7 mouse cellular contexts compared by ENCODE assay signal in the genomic region with DNA sequence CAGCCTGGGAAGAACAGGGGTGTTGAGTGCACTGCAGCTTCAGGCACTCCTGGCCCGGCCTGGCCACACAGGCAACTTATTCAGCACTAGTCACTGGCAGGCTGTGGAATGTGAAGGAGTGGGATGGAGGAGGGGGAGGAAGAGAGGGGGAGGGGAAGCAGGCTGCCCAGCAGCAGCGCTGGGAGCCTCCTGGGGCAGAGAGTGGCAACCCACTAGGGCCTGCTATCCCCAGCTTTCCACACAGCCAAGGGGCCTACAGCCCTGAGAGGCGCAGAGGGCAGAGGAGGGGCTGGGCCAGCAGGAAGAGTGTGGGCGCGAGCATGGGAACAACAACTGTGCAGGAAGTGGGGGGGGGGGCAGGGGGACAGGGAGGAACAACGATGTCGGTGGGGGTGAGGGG. TPM values are rescaled to one million over a fixed set of nuclear protein-coding genes. Genes with fewer than 3 reads are reported as not detected.
DNase-seq lines count a peak whose midpoint lies in the region; ATAC-seq and TF ChIP-seq lines count a peak whose summit lies in the region.

No protein-coding gene starts in this region.

- H3K4me2 ChIP-seq in embryonic facial prominence, embryonic 12.5 days (replicated peaks): peak overlapping the region; percentile 37
- no peak overlapping the region for H3K4me2 ChIP-seq in hindbrain, embryonic 16.5 days (ENCODE audit: low read length)
- H3K4me2 ChIP-seq in lung, embryonic 16.5 days (ENCODE audit: low read depth, low read length): peak overlapping the region; percentile 45
- H3K4me2 ChIP-seq in stomach, postnatal 0 days (replicated peaks; ENCODE audit: low read depth): no peak overlapping the region

- no peaks in the 10 kb centered on the region for H3K9me3 ChIP-seq in embryonic facial prominence, embryonic 12.5 days
- H3K9me3 ChIP-seq in hindbrain, embryonic 16.5 days (ENCODE audit: control insufficient read depth, low read length): no peaks in the 10 kb centered on the region
- H3K9me3 ChIP-seq in lung, embryonic 16.5 days (ENCODE audit: control insufficient read depth, low read length): no peaks in the 10 kb centered on the region
- H3K9me3 ChIP-seq in stomach, postnatal 0 days (ENCODE audit: control insufficient read depth, low read length): no peaks in the 10 kb centered on the region

- 3% methylated on average over 7 of the region's 7 CpGs for WGBS in embryonic facial prominence, embryonic 12.5 days
- WGBS in hindbrain, embryonic 16.5 days: 12% methylated on average over 7 of the region's 7 CpGs
- WGBS in lung, embryonic 16.5 days: 0% methylated on average over 3 of the region's 7 CpGs
- 30% methylated on average over 7 of the region's 7 CpGs for WGBS in stomach, postnatal 0 days

- peaks cover 40% of the 10 kb centered on the region for H3K36me3 ChIP-seq in embryonic facial prominence, embryonic 12.5 days
- H3K36me3 ChIP-seq in hindbrain, embryonic 16.5 days (ENCODE audit: control insufficient read depth, insufficient read depth, low read length): no peaks in the 10 kb centered on the region; the same call in 1 of the 2 replicates
- peaks cover 14% of the 10 kb centered on the region for H3K36me3 ChIP-seq in lung, embryonic 16.5 days (ENCODE audit: control insufficient read depth, insufficient read depth, low read length)
- no peaks in the 10 kb centered on the region; the same call in 1 of the 2 replicates for H3K36me3 ChIP-seq in stomach, postnatal 0 days (ENCODE audit: control insufficient read depth, insufficient read depth, low read length)

- TF ChIP-seq CTCF in stomach, postnatal 0 days (IDR thresholded peaks at IDR 0.05; ENCODE audit: low read depth): no peak

- DNase-seq in T-cell, adult 2 months (ENCODE audit: low spot score): peak; percentile 41
- DNase-seq in stomach, postnatal 0 days (ENCODE audit: low spot score): no peak
- no peak for DNase-seq in frontal cortex, postnatal 36 days (ENCODE audit: low spot score in 2 of 2)
- no peak for DNase-seq in cerebellum, postnatal 36 days

- TF ChIP-seq EP300 in stomach, postnatal 0 days (optimal IDR thresholded peaks at IDR 0.05): no peak

- H3K9ac ChIP-seq in embryonic facial prominence, embryonic 12.5 days: peak overlapping the region; percentile 49
- no peak overlapping the region for H3K9ac ChIP-seq in hindbrain, embryonic 16.5 days (ENCODE audit: low read depth, low read length)
- H3K9ac ChIP-seq in lung, embryonic 16.5 days (ENCODE audit: low read length): peak overlapping the region; percentile 61
- H3K9ac ChIP-seq in stomach, postnatal 0 days (ENCODE audit: low read length): peak overlapping the region; percentile 27; the same call in 1 of the 2 replicates

- H3K27ac ChIP-seq in embryonic facial prominence, embryonic 12.5 days: peak overlapping the region; percentile 83
- peak overlapping the region; percentile 21; the same call in 1 of the 2 replicates for H3K27ac ChIP-seq in hindbrain, embryonic 16.5 days (ENCODE audit: low read depth, low read length)
- peak overlapping the region; percentile 92 for H3K27ac ChIP-seq in lung, embryonic 16.5 days (ENCODE audit: low read length)
- H3K27ac ChIP-seq in stomach, postnatal 0 days (replicated peaks): peak overlapping the region; percentile 58

- H3K4me1 ChIP-seq in embryonic facial prominence, embryonic 12.5 days: peaks cover 26% of the 10 kb centered on the region
- H3K4me1 ChIP-seq in hindbrain, embryonic 16.5 days (ENCODE audit: control insufficient read depth, insufficient read depth, low read depth, low read length): peaks cover 17% of the 10 kb centered on the region
- H3K4me1 ChIP-seq in lung, embryonic 16.5 days (replicated peaks; ENCODE audit: control insufficient read depth, insufficient read depth, low read length): peaks cover 38% of the 10 kb centered on the region
- H3K4me1 ChIP-seq in stomach, postnatal 0 days (replicated peaks; ENCODE audit: control insufficient read depth, insufficient read depth): no peaks in the 10 kb centered on the region; the same call in 1 of the 2 replicates

- H3K4me3 ChIP-seq in embryonic facial prominence, embryonic 12.5 days: no peak overlapping the region; the same call in 1 of the 2 replicates
- H3K4me3 ChIP-seq in hindbrain, embryonic 16.5 days (ENCODE audit: low read length): no peak overlapping the region
- peak overlapping the region; percentile 13; the same call in 1 of the 2 replicates for H3K4me3 ChIP-seq in lung, embryonic 16.5 days (ENCODE audit: low read length)
- H3K4me3 ChIP-seq in stomach, postnatal 0 days (ENCODE audit: low read depth, low read length): no peak overlapping the region

- peak; percentile 69 for ATAC-seq in embryonic facial prominence, embryonic 12.5 days (ENCODE audit: insufficient number of reproducible peaks, insufficient read depth, low FRiP score, low TSS enrichment)
- ATAC-seq in hindbrain, embryonic 16.5 days: 0 out of 2 replicates have a peak, but pooled peaks have one; percentile 12
- ATAC-seq in lung, embryonic 16.5 days (ENCODE audit: low read depth): peak; percentile 88
- ATAC-seq in stomach, postnatal 0 days (ENCODE audit: low FRiP score, low TSS enrichment): 0 out of 2 replicates have a peak, but pooled peaks have one; percentile 7

- no peaks in the 10 kb centered on the region for H3K27me3 ChIP-seq in embryonic facial prominence, embryonic 12.5 days
- no peaks in the 10 kb centered on the region for H3K27me3 ChIP-seq in hindbrain, embryonic 16.5 days (replicated peaks; ENCODE audit: control insufficient read depth, insufficient read depth, low read length)
- no peaks in the 10 kb centered on the region for H3K27me3 ChIP-seq in lung, embryonic 16.5 days (ENCODE audit: control insufficient read depth, insufficient read depth, low read depth, low read length)
- H3K27me3 ChIP-seq in stomach, postnatal 0 days (ENCODE audit: control insufficient read depth, insufficient read depth, low read length): no peaks in the 10 kb centered on the region

RNA-seq across cellular contexts. Expression of a gene that starts 3.8 kb away (rescaled TPM):
- 35.3 and 41.4 TPM in 2 replicates for polyA plus RNA-seq in embryonic facial prominence, embryonic 12.5 days (2016; fragmentation: Nextera tagmentation; extraction: Ambion mirVana)
- 18.1 and 20.1 TPM in 2 replicates for polyA plus RNA-seq in hindbrain, embryonic 16.5 days (2015; fragmentation: Nextera tagmentation; extraction: Ambion mirVana)
- polyA plus RNA-seq in lung, embryonic 16.5 days (2015; fragmentation: Nextera tagmentation; extraction: Ambion mirVana): 56.4 and 61.1 TPM in 2 replicates
- 13.8 and 18.8 TPM in 2 replicates for polyA plus RNA-seq in stomach, postnatal 0 days (2015; fragmentation: Nextera tagmentation; extraction: Ambion mirVana)

RNA-seq across cellular contexts. Expression of a gene that starts 6.3 kb away (rescaled TPM):
- 2.0 and 3.1 TPM in 2 replicates for polyA plus RNA-seq in embryonic facial prominence, embryonic 12.5 days (2016; fragmentation: Nextera tagmentation; extraction: Ambion mirVana)
- 2.2 and 2.6 TPM in 2 replicates for polyA plus RNA-seq in hindbrain, embryonic 16.5 days (2015; fragmentation: Nextera tagmentation; extraction: Ambion mirVana)
- 5.7 and 6.2 TPM in 2 replicates for polyA plus RNA-seq in lung, embryonic 16.5 days (2015; fragmentation: Nextera tagmentation; extraction: Ambion mirVana)
- polyA plus RNA-seq in stomach, postnatal 0 days (2015; fragmentation: Nextera tagmentation; extraction: Ambion mirVana): 2.9 and 3.2 TPM in 2 replicates

RNA-seq across cellular contexts. Expression of a gene that starts 22.7 kb away (rescaled TPM):
- 5.3 and 6.3 TPM in 2 replicates for polyA plus RNA-seq in embryonic facial prominence, embryonic 12.5 days (2016; fragmentation: Nextera tagmentation; extraction: Ambion mirVana)
- 10.0 and 10.2 TPM in 2 replicates for polyA plus RNA-seq in hindbrain, embryonic 16.5 days (2015; fragmentation: Nextera tagmentation; extraction: Ambion mirVana)
- 2.5 and 3.2 TPM in 2 replicates for polyA plus RNA-seq in lung, embryonic 16.5 days (2015; fragmentation: Nextera tagmentation; extraction: Ambion mirVana)
- polyA plus RNA-seq in stomach, postnatal 0 days (2015; fragmentation: Nextera tagmentation; extraction: Ambion mirVana): 0.77 and 1.0 TPM in 2 replicates

RNA-seq across cellular contexts. Expression of a gene that starts 41.5 kb away (rescaled TPM):
- 192 and 207 TPM in 2 replicates for polyA plus RNA-seq in embryonic facial prominence, embryonic 12.5 days (2016; fragmentation: Nextera tagmentation; extraction: Ambion mirVana)
- 94.0 and 117 TPM in 2 replicates for polyA plus RNA-seq in hindbrain, embryonic 16.5 days (2015; fragmentation: Nextera tagmentation; extraction: Ambion mirVana)
- polyA plus RNA-seq in lung, embryonic 16.5 days (2015; fragmentation: Nextera tagmentation; extraction: Ambion mirVana): 155 TPM in 2 replicates
- 47.0 and 54.9 TPM in 2 replicates for polyA plus RNA-seq in stomach, postnatal 0 days (2015; fragmentation: Nextera tagmentation; extraction: Ambion mirVana)

RNA-seq across cellular contexts. Expression of a gene that starts 53.3 kb away (rescaled TPM):
- polyA plus RNA-seq in embryonic facial prominence, embryonic 12.5 days (2016; fragmentation: Nextera tagmentation; extraction: Ambion mirVana): 3.6 and 4.2 TPM in 2 replicates
- polyA plus RNA-seq in hindbrain, embryonic 16.5 days (2015; fragmentation: Nextera tagmentation; extraction: Ambion mirVana): 22.2 and 23.4 TPM in 2 replicates
- polyA plus RNA-seq in lung, embryonic 16.5 days (2015; fragmentation: Nextera tagmentation; extraction: Ambion mirVana): 15.6 and 17.1 TPM in 2 replicates
- 7.9 and 8.1 TPM in 2 replicates for polyA plus RNA-seq in stomach, postnatal 0 days (2015; fragmentation: Nextera tagmentation; extraction: Ambion mirVana)

Comparison
In these comparisons a context has a peak if more than half of its experiments do, and no peak if none do; other contexts are left out.
1. ATAC-seq: peak in every context shown above with its lines; median percentile 88 in lung, embryonic 16.5 days; 69 in embryonic facial prominence, embryonic 12.5 days; 12 in hindbrain, embryonic 16.5 days; 7 in stomach, postnatal 0 days.
2. H3K27ac ChIP-seq: peak in every context shown above with its lines; median percentile 92 in lung, embryonic 16.5 days; 83 in embryonic facial prominence, embryonic 12.5 days; 58 in stomach, postnatal 0 days; 21 in hindbrain, embryonic 16.5 days.
3. H3K4me2 ChIP-seq: peak in embryonic facial prominence, embryonic 12.5 days (single experiment) and lung, embryonic 16.5 days (single experiment); none in hindbrain, embryonic 16.5 days (single experiment) and stomach, postnatal 0 days (single experiment).